Mouse (Mus musculus): ENCODE data around the gene Clpx. TPM values are rescaled to one million over a fixed set of nuclear protein-coding genes. Genes with fewer than 3 reads are reported as not detected.
"Not testable (repeated sequence)": the region's sequence is repeated elsewhere in the genome, so short reads cannot be mapped to it uniquely, and the experiment has no call there.

Gene Clpx
- polyA plus RNA-seq, 1 experiment from 2014 or later = 44.3 TPM

GRCm38 (mm10) chr9:65267742-65268515 lies 26.1 kb upstream of the Clpx start:
- Histone ChIP-seq H3K4me1 (peaks cover 25% of the 10 kb centered on the region), H3K4me2 (replicated peaks) (no peak overlapping the region), H3K9me3 (no peaks in the 10 kb centered on the region), H3K27ac (replicated peaks) (peak overlapping the region; percentile 78), H3K9ac (replicated peaks) (no peak overlapping the region), H3K36me3 (no peaks in the 10 kb centered on the region), H3K4me3 (no peak overlapping the region), H3K27me3 (no peaks in the 10 kb centered on the region; the same call in 1 of the 2 replicates)
- 27% methylated on average over 7 of the region's 7 CpGs for WGBS
- peak; percentile 88 for ATAC-seq (ENCODE audit: low FRiP score, low read depth)

- Histone ChIP-seq H3K27ac (replicated peaks) (no peak overlapping the region), H3K4me2 (replicated peaks) (no peak overlapping the region), H3K9ac (replicated peaks) (no peak overlapping the region), H3K9me3 (no peaks in the 10 kb centered on the region), H3K4me1 (peaks cover 4% of the 10 kb centered on the region), H3K36me3 (no peaks in the 10 kb centered on the region), H3K4me3 (no peak overlapping the region), H3K27me3 (no peaks in the 10 kb centered on the region)
- ATAC-seq (ENCODE audit: low FRiP score, low read depth) = no peak
- 89% methylated on average over 13 of the region's 13 CpGs for WGBS
These were observed 20.8 kb upstream of the Clpx start for GRCm38 (mm10) chr9:65273048-65273809.

GRCm38 (mm10) chr9:65273873-65274272 lies 20.2 kb upstream of the Clpx start:
- Histone ChIP-seq H3K4me3 (no peak overlapping the region), H3K9ac (replicated peaks) (no peak overlapping the region), H3K27ac (replicated peaks) (no peak overlapping the region), H3K4me2 (replicated peaks) (no peak overlapping the region), H3K9me3 (no peaks in the 10 kb centered on the region), H3K36me3 (no peaks in the 10 kb centered on the region), H3K27me3 (no peaks in the 10 kb centered on the region), H3K4me1 (no peaks in the 10 kb centered on the region; the same call in 1 of the 2 replicates)
- ATAC-seq (ENCODE audit: low FRiP score, low read depth) = no peak
- 85% methylated on average over 4 of the region's 4 CpGs for WGBS

- not testable (repeated sequence) for H3K9ac ChIP-seq (replicated peaks); H3K9me3 ChIP-seq; H3K4me3 ChIP-seq; H3K4me1 ChIP-seq; H3K27ac ChIP-seq (replicated peaks); H3K36me3 ChIP-seq; H3K4me2 ChIP-seq (replicated peaks); H3K27me3 ChIP-seq; ATAC-seq (ENCODE audit: low FRiP score, low read depth)
- 75% methylated on average over 3 of the region's 3 CpGs for WGBS
These were observed 19.2 kb upstream of the Clpx start for GRCm38 (mm10) chr9:65274851-65275250.

GRCm38 (mm10) chr9:65275810-65276530 lies 18.1 kb upstream of the Clpx start:
- ATAC-seq (ENCODE audit: low FRiP score, low read depth) = no peak
- Histone ChIP-seq H3K27me3 (0 out of 2 replicates have a peak, but pooled peaks cover 3% of the 10 kb centered on the region), H3K9ac (replicated peaks) (no peak overlapping the region), H3K36me3 (no peaks in the 10 kb centered on the region), H3K27ac (replicated peaks) (no peak overlapping the region), H3K4me2 (replicated peaks) (no peak overlapping the region), H3K4me3 (no peak overlapping the region), H3K4me1 (no peaks in the 10 kb centered on the region), H3K9me3 (no peaks in the 10 kb centered on the region)
- 79% methylated on average over 4 of the region's 4 CpGs for WGBS

- Histone ChIP-seq H3K36me3 (no peaks in the 10 kb centered on the region), H3K4me3 (no peak overlapping the region), H3K4me2 (replicated peaks) (no peak overlapping the region), H3K9ac (replicated peaks) (peak overlapping the region; percentile 16; the same call in 1 of the 2 replicates), H3K4me1 (no peaks in the 10 kb centered on the region), H3K27ac (replicated peaks) (no peak overlapping the region), H3K9me3 (no peaks in the 10 kb centered on the region), H3K27me3 (peaks cover 3% of the 10 kb centered on the region; the same call in 1 of the 2 replicates)
- no peak for ATAC-seq (ENCODE audit: low FRiP score, low read depth)
- WGBS = 72% methylated on average over 5 of the region's 5 CpGs
These were observed 12.4 kb upstream of the Clpx start for GRCm38 (mm10) chr9:65281536-65282151.

- Histone ChIP-seq H3K4me1 (no peaks in the 10 kb centered on the region), H3K36me3 (no peaks in the 10 kb centered on the region), H3K4me3 (no peak overlapping the region), H3K9me3 (no peaks in the 10 kb centered on the region), H3K27me3 (peaks cover 3% of the 10 kb centered on the region; the same call in 1 of the 2 replicates), H3K27ac (replicated peaks) (no peak overlapping the region), H3K4me2 (replicated peaks) (no peak overlapping the region), H3K9ac (replicated peaks) (no peak overlapping the region)
- no peak for ATAC-seq (ENCODE audit: low FRiP score, low read depth)
- WGBS = 2% methylated on average over 3 of the region's 3 CpGs
These were observed 10.8 kb upstream of the Clpx start for GRCm38 (mm10) chr9:65283301-65283700.

GRCm38 (mm10) chr9:65288252-65288651 lies 5.8 kb upstream of the Clpx start:
- not testable (repeated sequence) for H3K36me3 ChIP-seq; H3K4me1 ChIP-seq; H3K4me2 ChIP-seq (replicated peaks); H3K27me3 ChIP-seq; H3K9me3 ChIP-seq; ATAC-seq (ENCODE audit: low FRiP score, low read depth); H3K9ac ChIP-seq (replicated peaks); H3K27ac ChIP-seq (replicated peaks); H3K4me3 ChIP-seq
- WGBS = 84% methylated on average over 5 of the region's 5 CpGs

GRCm38 (mm10) chr9:65289988-65290387 lies 4.1 kb upstream of the Clpx start:
- H3K9me3 ChIP-seq = no peaks in the 10 kb centered on the region
- WGBS = 93% methylated on average over 4 of the region's 4 CpGs
- H3K36me3 ChIP-seq = no peaks in the 10 kb centered on the region
- H3K27ac ChIP-seq (replicated peaks) = no peak overlapping the region
- no peak overlapping the region for H3K9ac ChIP-seq (replicated peaks)
- no peak for ATAC-seq (ENCODE audit: low FRiP score, low read depth)
- no peaks in the 10 kb centered on the region; the same call in 1 of the 2 replicates for H3K27me3 ChIP-seq
- peaks cover 7% of the 10 kb centered on the region; the same call in 1 of the 2 replicates for H3K4me1 ChIP-seq
- H3K4me3 ChIP-seq = no peak overlapping the region
- no peak overlapping the region for H3K4me2 ChIP-seq (replicated peaks)

- Histone ChIP-seq H3K27ac (replicated peaks) (no peak overlapping the region), H3K4me2 (replicated peaks) (no peak overlapping the region), H3K9ac (replicated peaks) (no peak overlapping the region), H3K27me3 (no peaks in the 10 kb centered on the region), H3K36me3 (peaks cover 6% of the 10 kb centered on the region; the same call in 1 of the 2 replicates), H3K4me1 (peaks cover 12% of the 10 kb centered on the region), H3K4me3 (no peak overlapping the region), H3K9me3 (no peaks in the 10 kb centered on the region)
- WGBS = 92% methylated on average over 3 of the region's 3 CpGs
- no peak for ATAC-seq (ENCODE audit: low FRiP score, low read depth)
These were observed 1.6 kb upstream of the Clpx start for GRCm38 (mm10) chr9:65292421-65292820.

GRCm38 (mm10) chr9:65293119-65293518 lies 941 bp upstream of the Clpx start:
- Histone ChIP-seq H3K27me3 (no peaks in the 10 kb centered on the region), H3K9ac (replicated peaks) (peak overlapping the region; percentile 97), H3K4me1 (peaks cover 12% of the 10 kb centered on the region), H3K9me3 (no peaks in the 10 kb centered on the region), H3K4me2 (replicated peaks) (peak overlapping the region; percentile 66), H3K36me3 (peaks cover 10% of the 10 kb centered on the region; the same call in 1 of the 2 replicates), H3K4me3 (peak overlapping the region; percentile 96), H3K27ac (replicated peaks) (no peak overlapping the region)
- WGBS = 42% methylated on average over 5 of the region's 5 CpGs
- no peak for ATAC-seq (ENCODE audit: low FRiP score, low read depth)

Measured in midbrain, embryonic 12.5 days (tissue).